Mouse (Mus musculus) kidney, embryonic 16.5 days (tissue): ENCODE measurements around the gene Zfp750. TPM values are rescaled to one million over a fixed set of nuclear protein-coding genes. Genes with fewer than 3 reads are reported as not detected.
A peak's percentile ranks its signal among the peaks of the same experiment; 100 is the strongest.

Experiments
- ATAC-seq: fragments of 200-750 bp; cut with Nextera tagmentation; 2 replicates; pipeline ENCODE4 v1.8.0; 2017; ENCODE audit warnings: moderate TSS enrichment; ENCODE audit not compliant: low FRiP score, low TSS enrichment
- H3K27ac ChIP-seq: fragments of 300-500 bp; sonication (generic); 2 replicates; pipeline ENCODE4 v1.5.1; 2014; ENCODE audit warnings: low read length
- H3K27me3 ChIP-seq: fragments of 300-500 bp; sonication (generic); 2 replicates; pipeline ENCODE4 v1.6.1; 2014; ENCODE audit warnings: low read length, control low read depth, mixed read lengths; ENCODE audit not compliant: insufficient read depth
- H3K36me3 ChIP-seq: fragments of 300-500 bp; sonication (generic); 2 replicates; pipeline ENCODE4 v1.6.1; 2014; ENCODE audit warnings: low read length, control low read depth, mixed read lengths; ENCODE audit not compliant: insufficient read depth
- H3K4me1 ChIP-seq: fragments of 300-500 bp; sonication (generic); 2 replicates; pipeline ENCODE4 v1.6.1; 2014; ENCODE audit warnings: low read length, control low read depth, mixed read lengths; ENCODE audit not compliant: insufficient read depth
- H3K4me2 ChIP-seq: fragments of 300-500 bp; sonication (generic); replicated peaks from 2 replicates; pipeline ENCODE4 v1.6.1; 2014; ENCODE audit warnings: low read depth, low read length
- H3K4me3 ChIP-seq: fragments of 300-500 bp; sonication (generic); 2 replicates; pipeline ENCODE4 v1.5.1; 2014; ENCODE audit warnings: mild to moderate bottlenecking, low read length
- H3K9ac ChIP-seq: fragments of 300-500 bp; sonication (generic); replicated peaks from 2 replicates; pipeline ENCODE4 v1.6.1; 2014; ENCODE audit warnings: low read length
- H3K9me3 ChIP-seq: fragments of 300-500 bp; sonication (generic); 2 replicates; pipeline ENCODE4 v1.6.1; 2016; ENCODE audit warnings: low read length, control low read depth
- WGBS: fragments of 180-500 bp; shearing (Covaris S2); extraction: QIAGEN DNeasy Blood & Tissue Kit; methylation state at CpG from one replicate; pipeline ENCODE4 v1.1.7; 2014; 5-methylcytosine and 5-hydroxymethylcytosine counted together
- polyA plus RNA-seq: library from polyadenylated mRNA; unstranded; fragments of >200 nt; fragmentation: Nextera tagmentation; extraction: Ambion mirVana; gene quantifications from 2 replicates; pipeline ENCODE4 v1.2.1, GENCODE M21; 2015

The Zfp750 gene
- polyA plus RNA-seq, 1 experiment from 2014 or later: 0.77 TPM

GRCm38 (mm10) chr11:121481129-121481528 lies 38.0 kb downstream of the Zfp750 start:
- no peak; the same call in 1 of the 2 replicates for ATAC-seq
- no peaks in the 10 kb centered on the region for H3K27me3 ChIP-seq
- H3K27ac ChIP-seq: no peak overlapping the region
- H3K9ac ChIP-seq: no peak overlapping the region
- H3K4me1 ChIP-seq: no peaks in the 10 kb centered on the region
- no peak overlapping the region for H3K4me3 ChIP-seq
- H3K9me3 ChIP-seq: no peaks in the 10 kb centered on the region
- H3K4me2 ChIP-seq: no peak overlapping the region
- peaks cover 3% of the 10 kb centered on the region; the same call in 1 of the 2 replicates for H3K36me3 ChIP-seq
- 95% methylated on average over 2 of the region's 2 CpGs for WGBS

GRCm38 (mm10) chr11:121479476-121480203 lies 39.5 kb downstream of the Zfp750 start:
- Histone ChIP-seq H3K4me1 (no peaks in the 10 kb centered on the region), H3K27me3 (no peaks in the 10 kb centered on the region), H3K4me3 (no peak overlapping the region), H3K9ac (no peak overlapping the region), H3K27ac (no peak overlapping the region), H3K4me2 (no peak overlapping the region), H3K9me3 (no peaks in the 10 kb centered on the region), H3K36me3 (peaks cover 6% of the 10 kb centered on the region; the same call in 1 of the 2 replicates)
- WGBS: 89% methylated on average over 15 of the region's 15 CpGs
- no peak for ATAC-seq

- WGBS: 31% methylated on average over 9 of the region's 9 CpGs
- Histone ChIP-seq H3K27ac (no peak overlapping the region), H3K27me3 (no peaks in the 10 kb centered on the region), H3K4me3 (no peak overlapping the region), H3K9me3 (no peaks in the 10 kb centered on the region), H3K36me3 (peaks cover 6% of the 10 kb centered on the region; the same call in 1 of the 2 replicates), H3K4me1 (no peaks in the 10 kb centered on the region), H3K9ac (no peak overlapping the region), H3K4me2 (no peak overlapping the region)
- peak; percentile 31 for ATAC-seq
These were observed 43.3 kb downstream of the Zfp750 start for GRCm38 (mm10) chr11:121475699-121476415.

- Histone ChIP-seq H3K27ac (no peak overlapping the region), H3K27me3 (no peaks in the 10 kb centered on the region), H3K9me3 (no peaks in the 10 kb centered on the region), H3K9ac (no peak overlapping the region), H3K36me3 (peaks cover 6% of the 10 kb centered on the region; the same call in 1 of the 2 replicates), H3K4me3 (no peak overlapping the region), H3K4me2 (no peak overlapping the region), H3K4me1 (no peaks in the 10 kb centered on the region)
- 72% methylated on average over 3 of the region's 3 CpGs for WGBS
- ATAC-seq: no peak
These were observed 44.3 kb downstream of the Zfp750 start for GRCm38 (mm10) chr11:121474831-121475230.

GRCm38 (mm10) chr11:121467408-121467807 lies 51.7 kb downstream of the Zfp750 start:
- H3K9ac ChIP-seq: no peak overlapping the region
- WGBS: 88% methylated on average over 6 of the region's 6 CpGs
- H3K4me2 ChIP-seq: no peak overlapping the region
- no peak for ATAC-seq
- H3K4me3 ChIP-seq: no peak overlapping the region
- no peaks in the 10 kb centered on the region for H3K27me3 ChIP-seq
- H3K4me1 ChIP-seq: no peaks in the 10 kb centered on the region
- no peak overlapping the region for H3K27ac ChIP-seq
- no peaks in the 10 kb centered on the region for H3K9me3 ChIP-seq
- peaks cover 16% of the 10 kb centered on the region for H3K36me3 ChIP-seq

Other genes starting within 250 kb of the Zfp750 start
- 105 and 107 TPM in 2 replicates for gene Wdr45b, start 164.9 kb downstream of the Zfp750 start, polyA plus RNA-seq
- gene Rab40b, start 131.1 kb downstream of the Zfp750 start, polyA plus RNA-seq: 5.6 and 5.7 TPM in 2 replicates
- 8.9 and 11.5 TPM in 2 replicates for gene Fn3krp, start 97.9 kb downstream of the Zfp750 start, polyA plus RNA-seq
- 2.4 and 3.6 TPM in 2 replicates for gene Fn3k, start 84.4 kb downstream of the Zfp750 start, polyA plus RNA-seq
- gene Tbcd, start 67.4 kb downstream of the Zfp750 start, polyA plus RNA-seq: 40.6 and 40.8 TPM in 2 replicates
- 8.7 and 8.8 TPM in 2 replicates for gene B3gntl1, start 153.8 kb upstream of the Zfp750 start, polyA plus RNA-seq
- gene Metrnl, start 182.2 kb upstream of the Zfp750 start, polyA plus RNA-seq: 29.5 and 31.3 TPM in 2 replicates